Mouse (Mus musculus) right cerebral cortex, adult 18-20 months (tissue): ENCODE measurements around the gene Nrip3.

Source experiments
- DNase-seq: peaks from one replicate; pipeline ENCODE4 v3.0.0; 2022; ENCODE audit warnings: mixed read lengths

Nrip3 gene

GRCm38 (mm10) chr7:109767575-109768350 lies 14.1 kb downstream of the Nrip3 start:
- DNase-seq = no peak

- DNase-seq = no peak
These were observed 17.8 kb downstream of the Nrip3 start for GRCm38 (mm10) chr7:109764009-109764408.

GRCm38 (mm10) chr7:109756291-109756690 lies 25.5 kb downstream of the Nrip3 start:
- DNase-seq = no peak

GRCm38 (mm10) chr7:109754034-109754433 lies 27.8 kb downstream of the Nrip3 start:
- DNase-seq = no peak

GRCm38 (mm10) chr7:109752008-109752925 lies 29.6 kb downstream of the Nrip3 start, which contains the start of gene Tmem9b:
Gene Tmem9b (minus strand): TSS chr7:109752875.
- peak; percentile 87 for DNase-seq

GRCm38 (mm10) chr7:109751427-109752007 lies 30.3 kb downstream of the Nrip3 start:
- DNase-seq = no peak

GRCm38 (mm10) chr7:109747747-109748146 lies 34.1 kb downstream of the Nrip3 start:
- DNase-seq = no peak

- DNase-seq = no peak
These were observed 40.1 kb downstream of the Nrip3 start for GRCm38 (mm10) chr7:109741703-109742102.

- DNase-seq = no peak
These were observed 40.8 kb downstream of the Nrip3 start for GRCm38 (mm10) chr7:109741060-109741459.

GRCm38 (mm10) chr7:109739822-109740370 lies 41.9 kb downstream of the Nrip3 start:
- no peak for DNase-seq

- no peak for DNase-seq
These were observed 47.0 kb downstream of the Nrip3 start for GRCm38 (mm10) chr7:109734806-109735205.

- DNase-seq = no peak
These were observed 50.2 kb downstream of the Nrip3 start, which contains the start of gene Ascl3 for GRCm38 (mm10) chr7:109731626-109732025. Gene Ascl3 (minus strand): TSS chr7:109731726.

- DNase-seq = no peak
These were observed 58.1 kb downstream of the Nrip3 start, which contains the start of gene BC051019 for GRCm38 (mm10) chr7:109723697-109724096. Gene BC051019 (minus strand): TSS chr7:109723850.

- DNase-seq = no peak
These were observed 58.7 kb downstream of the Nrip3 start for GRCm38 (mm10) chr7:109723114-109723513.

GRCm38 (mm10) chr7:109722618-109723017 lies 59.2 kb downstream of the Nrip3 start:
- DNase-seq = no peak

GRCm38 (mm10) chr7:109719286-109719685 lies 62.5 kb downstream of the Nrip3 start:
- no peak for DNase-seq

- no peak for DNase-seq
These were observed 68.3 kb downstream of the Nrip3 start for GRCm38 (mm10) chr7:109713434-109713982.

GRCm38 (mm10) chr7:109712198-109712597 lies 69.6 kb downstream of the Nrip3 start:
- DNase-seq = no peak

GRCm38 (mm10) chr7:109710069-109710468 lies 71.8 kb downstream of the Nrip3 start:
- DNase-seq = no peak

- DNase-seq = no peak
These were observed 72.9 kb downstream of the Nrip3 start for GRCm38 (mm10) chr7:109708961-109709382.
